Mouse (Mus musculus) cerebellum, adult (tissue): ENCODE results near the gene Kcnj2.

Source experiments
- ATAC-seq: cut with Nextera tagmentation; 2 replicates; pipeline ENCODE4 v1.9.2; 2017; ENCODE audit warnings: mild to moderate bottlenecking, moderate library complexity, mixed read lengths; ENCODE audit not compliant: insufficient number of reproducible peaks, low FRiP score, low TSS enrichment

Gene Kcnj2

DNA sequence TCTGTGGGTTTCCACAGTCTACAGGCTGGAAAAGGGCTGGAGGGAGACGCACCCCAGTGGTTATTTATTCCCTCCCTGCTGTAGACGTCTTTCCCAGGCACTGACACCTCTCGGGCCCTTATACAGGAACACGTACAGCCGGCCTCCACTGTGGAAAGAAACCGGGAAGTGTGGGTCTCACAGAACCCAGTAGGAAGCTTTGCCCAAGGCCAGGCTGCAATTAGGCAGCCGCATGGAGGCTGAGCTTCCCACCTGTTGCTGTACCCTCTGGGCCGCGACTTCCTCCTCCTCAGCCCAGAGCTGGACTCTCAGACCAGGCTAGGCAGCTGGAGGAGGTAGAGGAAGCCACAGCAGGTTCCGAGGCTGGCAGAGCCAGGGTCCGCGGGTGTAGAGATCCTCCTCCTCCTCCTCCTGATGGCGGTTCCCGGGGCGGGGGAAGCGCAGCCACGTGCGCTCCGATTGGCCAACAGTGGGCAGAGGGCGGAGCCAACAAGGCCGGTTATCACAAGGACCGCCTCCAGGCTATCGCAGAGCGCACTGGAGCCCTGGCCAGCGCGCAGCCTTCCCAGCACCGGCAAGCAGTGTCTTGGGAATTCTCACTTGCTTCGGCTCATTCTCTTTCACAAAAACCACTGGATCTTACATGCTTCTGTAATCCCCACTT is at the start of gene Kcnj2:
Gene Kcnj2 (plus strand): TSS at position 530 of the 664 bp plus-strand sequence.
- ATAC-seq, result peak; percentile 70

DNA sequence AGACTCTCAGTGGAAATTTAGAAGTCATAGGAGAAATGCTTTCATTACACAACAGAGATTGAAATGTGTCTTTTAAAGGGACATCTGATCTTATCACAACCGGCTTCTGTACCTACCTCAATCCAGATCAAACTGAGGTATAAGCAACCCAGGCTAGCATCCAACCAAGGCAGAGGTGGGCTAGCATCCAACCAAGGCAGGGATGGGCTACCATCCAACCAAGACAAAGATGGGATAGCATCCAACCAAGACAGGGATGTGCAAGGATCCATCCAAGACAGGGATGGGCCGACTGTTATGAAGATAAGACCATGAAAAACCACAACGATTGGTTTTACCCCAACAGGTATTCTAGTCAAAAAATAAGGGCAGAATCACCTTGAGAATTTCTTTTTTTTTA is 49.8 kb upstream of the Kcnj2 start:
- ATAC-seq, result no peak

DNA sequence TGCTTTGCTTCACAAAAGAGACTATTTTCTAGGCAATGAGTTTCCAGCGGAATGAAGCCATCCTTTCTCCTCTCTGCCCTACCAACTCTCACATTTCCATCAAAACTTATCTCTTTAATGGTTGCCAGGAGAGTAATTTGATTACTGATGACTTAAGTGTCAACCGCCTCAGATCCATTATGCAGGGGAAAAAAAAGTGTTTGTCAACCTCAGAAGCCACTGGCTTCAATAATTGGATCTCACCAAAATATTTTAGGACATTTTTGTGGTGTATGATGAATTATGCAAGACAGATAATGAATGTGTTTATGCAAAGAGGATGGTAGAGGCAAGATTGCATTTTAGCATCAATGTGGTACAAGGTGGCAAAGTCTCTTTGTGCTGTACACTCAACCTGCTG is 45.8 kb upstream of the Kcnj2 start:
- no peak for ATAC-seq

DNA sequence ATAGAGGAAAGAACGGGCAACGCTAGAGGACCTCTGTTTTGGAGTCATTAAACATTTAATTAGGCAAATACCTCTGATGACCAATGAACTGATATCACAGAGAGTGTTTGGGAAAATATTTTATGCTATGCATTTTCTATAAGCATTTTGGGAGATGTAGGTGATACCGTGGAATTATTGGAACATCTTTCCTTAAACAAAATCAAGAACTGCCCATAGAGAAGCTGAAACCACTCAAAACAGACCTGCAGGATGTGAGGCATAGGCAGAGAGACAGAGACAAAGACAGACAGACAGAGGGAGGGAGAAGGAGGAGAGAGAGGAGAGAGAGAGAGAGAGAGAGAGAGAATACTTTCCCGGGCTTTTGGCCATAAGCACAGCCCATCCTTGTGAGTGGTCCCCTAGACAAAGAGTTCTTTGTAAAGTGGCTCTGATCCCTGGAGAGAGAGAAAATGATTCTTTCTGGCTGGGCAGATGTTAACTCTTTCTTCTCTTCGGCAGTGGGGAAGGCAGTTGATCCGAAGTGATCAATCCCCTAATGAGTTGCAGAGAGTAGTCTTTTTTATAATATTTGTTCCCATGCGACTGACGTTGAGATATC is 43.2 kb upstream of the Kcnj2 start:
- ATAC-seq, result no peak

DNA sequence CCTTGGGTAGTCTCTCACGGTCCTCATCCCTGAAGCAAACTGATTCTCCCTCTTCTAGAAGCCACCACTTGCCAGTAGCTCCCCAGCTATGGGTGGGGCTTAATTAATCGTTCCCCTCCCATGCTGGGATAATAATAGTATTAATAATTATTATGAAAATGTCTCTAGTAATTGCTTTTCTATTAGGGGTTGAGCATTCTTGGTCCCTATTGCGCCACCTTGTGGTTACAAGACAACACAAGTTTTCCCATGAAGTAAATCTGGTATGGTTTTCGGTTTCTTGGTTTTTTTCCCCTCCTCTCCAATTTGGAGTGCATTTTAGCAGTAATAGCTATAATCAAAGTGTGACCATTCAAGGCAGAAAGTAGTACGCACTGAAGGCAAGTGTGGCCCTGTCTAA is 23.8 kb upstream of the Kcnj2 start:
- ATAC-seq, result no peak

DNA sequence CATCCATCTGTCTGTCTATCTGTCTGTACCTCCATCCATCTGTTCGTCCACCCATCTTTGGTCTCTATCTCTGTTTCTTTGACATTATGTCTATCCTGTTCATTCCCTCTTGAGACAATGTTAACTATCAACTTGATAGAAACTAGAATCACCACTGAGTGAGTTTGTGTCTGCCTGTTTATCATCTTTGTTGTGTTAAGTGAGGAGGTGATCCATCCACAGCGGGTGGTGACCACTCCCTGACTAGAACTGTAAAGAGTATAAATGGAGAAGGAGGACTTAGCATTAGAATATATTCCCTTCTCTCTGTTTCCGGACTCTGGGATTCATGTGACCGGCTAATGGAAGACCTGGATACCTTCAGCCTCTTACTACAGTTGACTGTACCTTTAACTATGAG is 22.7 kb upstream of the Kcnj2 start:
- ATAC-seq, result no peak

DNA sequence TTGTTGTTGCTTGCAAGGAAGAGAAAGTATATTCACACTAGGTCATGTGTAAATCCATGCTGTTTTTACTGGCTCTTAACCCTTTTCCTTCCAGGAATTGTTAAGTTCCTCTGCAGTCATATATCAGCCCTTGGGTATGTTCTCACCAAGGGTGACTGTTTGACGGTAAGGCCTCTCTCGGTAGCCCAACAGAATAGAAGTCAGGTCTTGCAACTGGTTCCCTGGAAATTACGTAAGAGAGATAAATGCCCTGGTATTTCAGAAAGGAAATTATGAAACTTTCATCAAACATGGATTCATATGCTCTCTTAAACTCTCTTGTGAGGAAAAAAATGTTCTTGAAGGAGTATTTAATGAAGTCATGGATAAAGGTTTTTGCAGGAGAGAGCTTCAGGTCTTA is 11.7 kb upstream of the Kcnj2 start:
- no peak for ATAC-seq

DNA sequence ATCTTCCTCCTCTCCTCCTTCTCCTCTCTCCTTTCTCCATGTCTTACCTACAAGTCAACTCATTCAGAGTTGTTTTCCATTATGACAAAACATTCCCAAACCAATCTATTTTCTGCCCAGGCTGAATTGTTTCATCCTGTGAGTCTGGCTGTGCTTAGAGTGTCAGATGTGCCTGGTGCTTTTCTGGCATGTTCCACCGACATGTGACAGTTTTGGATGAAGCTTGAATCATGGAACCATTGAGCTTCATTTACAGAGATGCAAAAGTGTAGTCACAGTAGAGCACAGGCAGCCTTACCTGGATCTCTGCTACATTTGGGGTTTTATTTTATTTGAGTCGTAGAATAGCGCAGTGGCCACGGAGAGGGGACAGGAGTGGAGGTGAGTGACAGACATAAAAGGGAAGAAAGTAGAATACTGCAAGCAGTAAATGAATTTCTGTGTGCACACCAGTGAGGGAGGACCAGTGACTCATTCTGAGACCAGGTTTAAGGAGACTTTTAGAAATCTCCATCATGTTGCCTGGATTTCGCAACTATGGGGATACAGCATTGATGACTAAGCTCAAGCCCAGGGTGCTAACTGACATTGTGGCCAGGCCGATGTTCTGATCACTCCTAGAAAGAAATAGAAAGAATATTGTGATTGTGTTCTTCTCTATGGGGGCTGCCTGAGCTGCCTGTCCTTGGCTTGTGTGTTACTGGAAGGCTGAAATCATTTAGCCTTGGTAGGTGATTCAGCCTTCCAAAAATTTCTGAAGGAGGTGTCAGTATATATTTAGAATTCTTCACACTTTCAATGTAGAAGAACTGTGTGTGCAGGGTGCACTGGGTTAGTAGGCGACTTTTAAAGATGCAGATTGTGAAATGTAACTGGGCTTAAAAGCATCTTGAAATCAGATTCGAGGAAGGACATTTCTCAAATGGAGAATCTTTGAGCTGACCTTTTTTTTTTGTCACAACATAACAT is 10.8 kb upstream of the Kcnj2 start:
- ATAC-seq, result no peak

DNA sequence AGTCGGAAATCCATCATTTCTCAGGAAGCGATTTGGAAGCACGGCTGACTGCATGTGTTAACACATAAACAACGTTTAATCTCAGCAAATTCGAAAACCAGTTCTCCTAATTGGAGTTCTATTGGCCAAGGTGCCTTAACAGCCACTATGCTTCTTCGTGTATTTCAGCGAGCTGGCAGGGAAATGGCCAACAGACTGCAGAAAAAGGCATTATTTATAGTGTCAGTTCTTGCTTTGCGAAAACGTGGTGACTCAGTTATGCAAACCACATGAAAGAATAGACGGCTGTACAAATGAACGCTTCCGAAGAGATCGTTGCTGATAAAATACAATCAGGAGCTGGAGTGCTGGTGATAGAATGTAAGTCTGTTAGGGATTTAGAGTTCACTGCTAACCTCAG is 9.9 kb upstream of the Kcnj2 start:
- ATAC-seq, result no peak

DNA sequence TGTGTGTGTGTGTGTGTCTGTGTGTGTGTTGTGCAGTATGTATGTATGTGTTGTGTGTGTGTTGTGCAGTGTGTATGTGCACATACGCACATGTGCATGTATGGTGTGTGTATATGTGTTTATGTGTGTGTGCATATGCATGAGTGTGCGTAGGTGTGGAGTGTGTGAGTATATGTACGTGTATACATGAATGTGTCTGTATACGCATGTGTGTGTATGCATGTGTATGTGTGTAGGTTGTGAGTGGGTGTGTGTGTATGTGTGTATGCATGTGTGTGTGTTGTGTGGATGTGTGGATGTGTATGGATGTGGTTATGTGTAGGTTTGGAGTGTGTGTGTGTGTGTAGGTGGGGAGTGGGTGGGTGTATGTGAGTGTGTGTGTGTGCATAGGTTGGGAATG is 8.5 kb upstream of the Kcnj2 start:
- no peak for ATAC-seq

DNA sequence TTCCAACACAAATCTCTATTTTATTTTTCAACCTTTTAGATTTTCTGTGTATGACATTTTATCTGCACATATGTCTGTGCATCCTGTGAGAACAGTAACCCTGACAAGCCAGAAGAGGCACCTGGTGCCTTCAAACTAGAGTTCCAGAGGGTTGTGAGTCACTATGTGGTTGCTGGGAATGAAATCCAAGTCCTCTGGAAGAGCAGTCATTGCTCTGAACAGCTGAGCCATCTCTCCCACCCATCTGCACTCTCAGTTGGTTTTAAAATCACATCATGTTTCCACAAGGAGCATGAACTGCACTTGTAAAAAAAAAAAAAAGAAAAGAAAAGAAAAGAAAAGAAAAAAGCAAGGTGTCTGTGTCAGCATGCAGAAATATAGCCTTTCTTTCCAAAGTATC is 6.5 kb upstream of the Kcnj2 start:
- no peak for ATAC-seq

DNA sequence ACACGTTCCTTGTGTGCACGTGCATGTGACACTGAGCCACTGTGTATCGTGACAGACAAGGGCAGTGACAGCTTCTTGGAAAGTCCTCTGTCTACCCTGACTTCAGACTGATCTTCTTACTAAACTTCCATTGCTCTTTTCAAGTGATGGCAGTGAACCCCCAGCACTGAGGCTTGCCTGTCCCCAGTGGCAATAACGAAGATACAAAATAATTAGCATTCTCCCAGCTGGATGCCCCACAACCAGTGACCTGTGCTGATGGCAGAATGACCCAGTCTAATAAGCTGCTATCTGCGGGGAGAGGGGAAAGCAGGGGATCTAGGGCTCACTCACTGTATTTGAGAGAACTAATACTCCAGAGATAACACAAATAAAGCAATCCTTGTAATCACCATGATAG is 5.7 kb upstream of the Kcnj2 start:
- no peak for ATAC-seq

DNA sequence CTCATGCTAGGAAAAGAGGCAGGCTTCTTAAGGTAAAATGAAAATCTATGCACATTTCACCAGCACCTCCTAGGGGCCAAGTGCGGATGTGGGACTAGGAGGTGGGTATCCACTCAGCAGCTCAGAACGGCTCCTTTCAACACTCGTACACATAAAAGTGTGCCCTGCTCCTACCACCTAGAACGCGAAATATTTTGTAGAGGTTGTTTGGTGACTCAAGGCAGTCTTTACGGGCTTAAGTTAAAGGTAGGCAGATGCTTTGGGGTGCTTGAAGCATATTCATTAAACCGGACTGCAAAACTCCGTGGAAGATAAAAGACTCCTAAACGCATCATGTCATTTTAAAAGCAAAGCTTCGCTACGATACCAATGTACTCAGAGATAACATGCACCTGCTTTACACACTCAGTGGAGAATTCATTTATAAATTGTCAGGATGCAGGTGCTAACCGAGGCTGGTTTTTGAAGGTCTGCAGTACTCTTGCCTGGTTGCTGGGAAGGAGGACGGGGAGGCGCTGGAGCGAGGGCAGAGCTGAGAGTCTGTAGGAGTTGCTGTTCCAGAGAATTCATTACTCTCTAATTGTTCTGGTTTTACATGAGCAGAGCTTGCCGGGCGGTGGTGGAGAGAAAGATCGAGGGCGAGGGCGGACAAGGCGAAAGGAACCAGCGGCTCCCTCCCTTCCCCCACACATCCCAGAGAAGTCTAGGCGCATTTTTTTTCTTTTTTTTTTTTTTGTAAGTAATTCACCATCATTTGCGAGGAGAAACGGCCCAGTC is 1.0 kb upstream of the Kcnj2 start:
- ATAC-seq, result no peak

DNA sequence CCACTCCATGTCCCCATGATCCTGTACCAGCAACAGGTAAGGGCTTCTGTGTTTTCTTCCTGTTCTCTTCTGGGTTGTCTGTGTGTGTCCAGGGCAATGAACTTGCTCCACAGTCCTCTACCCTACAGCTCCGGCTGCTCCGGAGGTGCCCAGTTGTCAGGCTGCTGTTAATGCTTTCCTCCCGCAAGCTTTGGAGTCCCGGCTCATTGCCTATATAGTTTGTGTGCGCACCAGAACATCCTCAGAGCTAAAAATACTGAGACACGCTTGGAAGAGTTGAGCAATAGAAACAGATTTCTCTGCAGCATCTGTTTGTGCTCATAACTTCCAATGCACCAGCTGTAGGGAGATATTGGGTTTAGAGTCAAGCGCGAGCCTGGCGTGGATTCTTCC is 331 bp downstream of the Kcnj2 start:
- no peak for ATAC-seq

DNA sequence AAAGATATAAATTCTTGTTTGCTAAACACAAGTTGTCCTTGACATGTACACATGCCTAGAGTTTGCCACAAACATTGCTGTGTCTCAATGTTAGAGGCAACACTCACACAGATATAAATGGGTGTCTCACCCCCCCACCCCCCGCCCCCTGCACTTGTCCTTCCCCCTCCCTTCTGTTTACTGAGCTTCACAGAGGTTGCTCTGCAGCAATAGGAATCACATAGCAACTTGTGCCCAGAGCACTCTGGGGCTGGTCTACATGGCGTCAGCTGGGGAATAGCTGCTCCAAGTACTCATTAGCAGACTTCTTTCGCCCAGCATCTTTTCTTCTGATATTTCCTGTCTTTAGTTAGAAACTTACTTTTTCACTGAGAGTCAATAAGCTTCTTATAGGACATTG is 1.8 kb downstream of the Kcnj2 start:
- no peak for ATAC-seq

DNA sequence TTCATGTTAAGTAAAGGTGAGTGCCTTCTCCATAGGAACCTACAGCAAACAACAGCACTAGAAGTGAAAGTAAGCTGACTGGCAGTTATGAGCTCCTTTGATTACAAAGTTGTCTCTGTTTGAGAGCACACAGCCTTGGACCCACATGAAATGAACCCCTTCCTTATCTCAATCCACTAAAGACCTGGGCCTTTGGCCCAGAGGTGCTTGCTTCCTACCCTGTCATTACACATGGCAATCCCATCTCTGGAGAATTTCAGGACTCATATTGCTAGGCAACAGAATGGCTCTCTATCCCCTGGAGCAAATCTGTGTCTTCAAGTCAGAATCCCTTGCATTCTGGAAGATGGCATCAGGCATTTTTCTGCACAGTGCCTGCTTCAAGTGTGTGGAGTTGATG is 4.5 kb downstream of the Kcnj2 start:
- ATAC-seq, result no peak

DNA sequence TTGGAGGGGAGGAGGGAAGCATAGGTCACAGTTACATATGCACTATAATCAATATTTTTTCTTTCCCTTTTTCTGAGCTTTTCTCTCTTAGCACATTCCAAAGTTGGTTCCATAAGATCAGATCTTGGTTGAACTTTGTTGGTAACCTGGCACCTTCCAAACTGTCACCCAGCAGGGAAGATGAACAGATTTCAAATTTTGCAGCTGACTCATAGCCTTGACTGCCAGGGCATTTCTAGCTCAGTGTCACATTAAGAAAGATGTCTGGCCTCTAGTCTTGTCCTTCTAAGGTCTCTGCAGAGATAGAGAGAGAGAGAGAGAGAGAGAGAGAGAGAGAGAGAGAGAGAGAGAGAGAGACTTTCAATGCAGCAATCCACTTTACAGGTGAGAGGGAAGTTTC is 8.2 kb downstream of the Kcnj2 start:
- no peak for ATAC-seq

DNA sequence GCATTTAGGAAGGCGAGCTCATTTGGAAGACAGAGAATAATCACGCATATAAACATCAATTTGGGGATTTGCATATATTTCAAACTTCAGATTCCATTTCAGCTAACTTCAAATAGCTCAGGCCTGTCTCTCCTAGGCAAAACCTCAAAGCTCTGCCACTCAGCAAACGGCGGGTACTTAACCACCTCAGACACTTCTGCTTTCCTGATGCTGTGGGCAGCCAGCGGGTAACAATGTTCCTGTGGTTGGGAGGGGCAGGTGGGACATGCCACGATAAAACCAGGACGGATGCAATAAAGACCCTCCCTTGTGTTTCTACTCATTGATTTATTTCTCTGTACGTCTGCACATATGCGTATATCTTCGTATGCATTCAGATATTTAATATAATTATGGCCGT is 12.1 kb downstream of the Kcnj2 start:
- ATAC-seq, result no peak

DNA sequence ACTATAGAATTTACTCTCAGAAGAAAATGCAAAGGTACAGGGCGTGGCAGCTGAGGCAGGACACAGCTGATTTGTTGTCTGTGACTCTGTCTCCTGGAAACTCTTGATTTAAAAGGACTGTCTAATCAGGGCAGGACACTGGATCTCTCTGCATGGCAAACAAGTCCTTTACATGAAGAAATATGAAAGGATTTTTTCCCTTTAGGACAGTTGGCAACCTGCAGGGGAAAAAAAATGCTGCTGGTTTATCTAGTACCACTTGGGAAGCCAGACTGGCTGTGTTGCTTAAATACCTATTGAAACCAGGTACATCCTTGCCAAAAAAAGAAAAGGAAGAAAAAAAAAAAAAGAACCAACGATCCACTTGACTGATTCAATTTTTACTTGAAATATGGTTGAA is 17.0 kb downstream of the Kcnj2 start:
- no peak for ATAC-seq

DNA sequence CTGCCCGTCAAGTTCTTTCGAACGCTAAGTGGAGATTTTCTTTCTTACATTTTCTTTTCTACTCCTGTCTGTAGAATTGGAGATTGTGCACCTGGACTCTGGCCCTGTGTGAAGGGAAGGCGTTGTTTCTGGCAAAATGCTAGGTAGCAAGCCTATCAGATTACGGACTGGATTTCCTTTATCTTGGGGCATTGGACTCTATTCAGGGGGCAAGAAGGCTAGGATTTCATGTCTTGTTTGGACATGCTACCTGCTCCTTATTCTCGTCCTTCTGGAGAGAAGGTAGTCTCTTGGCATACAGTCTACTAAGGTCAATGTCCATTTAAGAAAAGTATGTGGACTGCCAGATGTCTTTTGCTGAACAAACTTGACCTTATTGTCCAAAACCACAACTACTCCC is 21.0 kb downstream of the Kcnj2 start:
- no peak for ATAC-seq

DNA sequence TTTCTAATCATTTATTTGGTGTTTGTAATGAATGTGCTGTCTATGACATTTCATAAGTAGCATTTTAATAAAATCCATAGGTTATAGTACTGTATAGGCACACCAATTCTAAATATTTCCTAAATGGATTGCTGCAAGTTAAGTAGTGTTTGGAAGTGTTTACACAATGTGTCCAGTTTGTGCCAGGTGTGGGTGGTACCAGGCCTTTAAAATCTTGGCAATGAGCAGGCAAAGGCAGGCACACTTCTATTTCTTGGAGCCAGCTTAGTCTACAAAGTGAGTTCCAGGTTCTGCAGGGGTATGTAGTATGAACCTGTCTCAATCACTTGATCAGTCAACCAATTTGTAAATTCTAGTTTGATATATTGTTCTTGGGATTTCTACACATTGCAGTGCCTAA is 22.3 kb downstream of the Kcnj2 start:
- ATAC-seq, result no peak
